14 mouse cellular contexts compared by ENCODE assay signal in genomic region chrX:130423134-130423533, GRCm38 (mm10).
"Had no signal": no experiment of that assay in that cellular context is flagged by ENCODE, and none has a peak within 500 bp of the region (broad histone marks: within the 10 kb centered on the region; RNA-seq: fewer than 3 reads in every experiment).

No protein-coding gene starts in this region.

- H3K9me3 ChIP-seq: limb, embryonic 13.5 days; liver, embryonic 15.5 days; midbrain, embryonic 12.5 days had no signal

- ATAC-seq: lung, postnatal 0 days; midbrain, embryonic 16.5 days had no signal

- H3K36me3 ChIP-seq: limb, embryonic 13.5 days; liver, embryonic 15.5 days; midbrain, embryonic 12.5 days had no signal

- H3K27me3 ChIP-seq: limb, embryonic 13.5 days; liver, embryonic 15.5 days; midbrain, embryonic 12.5 days had no signal

- H3K4me1 ChIP-seq: limb, embryonic 13.5 days; liver, embryonic 15.5 days; midbrain, embryonic 12.5 days had no signal

- H3K4me3 ChIP-seq: layer of hippocampus, adult 2 months; limb, embryonic 13.5 days; liver, embryonic 15.5 days; midbrain, embryonic 12.5 days had no signal

- DNase-seq: kidney, adult 8-10 months; kidney, postnatal 4 days; left cerebral cortex, postnatal 4 days; lung, adult 2 months; lung, postnatal 4 days; right cerebral cortex, adult 18-20 months; right cerebral cortex, postnatal 25 days; thymus, postnatal 4 days had no signal
